Mouse (Mus musculus): ENCODE results near the gene Olfr1329.
"Not testable (repeated sequence)": the region's sequence is repeated elsewhere in the genome, so short reads cannot be mapped to it uniquely, and the experiment has no call there.

The Olfr1329 gene

GRCm38 (mm10) chr4:118917365-118917764 lies at the start of gene Olfr1329:
TSS of gene Olfr1329 (minus strand) at chr4:118917465.
- not testable (repeated sequence) for DNase-seq

DNA sequence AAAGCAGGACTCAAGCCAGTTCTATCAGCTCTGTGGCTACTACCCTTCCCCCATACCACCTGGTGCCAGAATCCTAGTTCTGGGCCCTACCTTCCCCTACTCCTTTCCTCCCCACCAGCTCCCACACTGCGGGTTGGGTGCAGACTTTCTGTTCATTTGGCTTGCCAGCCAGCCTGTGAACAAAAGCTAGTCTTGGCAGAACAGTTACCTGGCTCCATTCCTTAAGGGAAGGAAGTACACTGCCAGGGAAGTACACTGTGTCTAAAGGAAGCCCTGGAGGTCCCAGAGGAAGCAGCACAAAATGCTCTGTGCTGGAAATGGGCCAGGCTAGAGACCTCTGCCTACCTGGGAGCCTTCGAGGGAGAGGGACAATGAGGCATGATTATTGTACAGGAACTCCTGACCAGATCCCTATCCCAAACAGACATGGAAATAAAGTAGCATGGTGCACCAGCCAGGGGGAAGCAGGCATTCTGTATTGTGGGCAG lies 43.9 kb upstream of the Olfr1329 start, which contains the start of gene Lao1:
Gene Lao1 (plus strand): TSS at position 438 of the 488 bp plus-strand sequence.
- peak; percentile 65 to 77 for DNase-seq

- no peak for DNase-seq
Observed at GRCm38 (mm10) chr4:118958812-118959211, 41.5 kb upstream of the Olfr1329 start.

GRCm38 (mm10) chr4:118938512-118938911 lies 21.2 kb upstream of the Olfr1329 start, which contains the start of gene Olfr1328:
TSS of gene Olfr1328 (minus strand) at chr4:118938612.
- no peak for DNase-seq

- not testable (repeated sequence) for DNase-seq
Observed at GRCm38 (mm10) chr4:118931326-118931725, 14.1 kb upstream of the Olfr1329 start.

DNA sequence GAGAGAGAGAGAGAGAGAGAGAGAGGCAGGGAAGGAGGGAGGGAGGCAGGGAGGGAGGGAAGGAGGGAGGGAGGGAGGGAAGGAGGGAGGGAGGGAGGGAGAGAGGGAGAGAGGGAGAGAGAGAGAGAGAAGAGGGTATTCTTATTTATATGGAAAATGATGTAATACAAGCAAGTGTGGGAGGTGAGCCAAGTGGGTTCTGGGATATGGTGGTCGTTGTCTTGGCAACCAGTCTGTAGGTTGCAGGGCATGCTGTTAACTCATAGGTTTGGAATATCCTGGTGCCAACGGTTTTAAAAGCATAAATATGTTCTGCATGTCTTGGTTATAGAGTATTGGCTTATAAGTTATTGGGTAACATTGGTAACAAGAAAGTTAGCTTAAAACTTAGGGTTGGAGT lies 15.3 kb downstream of the Olfr1329 start:
- no peak for DNase-seq

- no peak for DNase-seq
Observed at GRCm38 (mm10) chr4:118888297-118888696, 29.0 kb downstream of the Olfr1329 start, which contains the start of gene Olfr1330. TSS of gene Olfr1330 (plus strand) at chr4:118888597.

DNA sequence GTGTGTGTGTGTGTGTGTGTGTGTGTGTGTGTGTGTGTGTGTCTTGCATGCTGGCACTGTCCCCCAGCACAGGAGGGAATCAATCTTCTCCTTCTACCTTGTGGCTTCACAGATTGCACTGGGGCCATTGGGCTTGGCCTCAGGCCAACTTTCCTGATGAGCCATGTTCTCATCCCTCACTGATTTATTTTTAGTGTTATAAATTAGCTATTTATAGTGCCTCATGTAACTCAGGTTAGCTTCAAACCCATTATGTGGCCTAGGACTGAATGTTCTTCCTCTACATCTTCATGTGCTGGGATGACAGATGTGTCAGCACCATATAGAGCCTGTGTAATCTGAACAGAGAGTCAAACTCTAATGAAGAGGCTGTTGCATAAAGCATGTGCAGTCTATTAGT lies 49.7 kb downstream of the Olfr1329 start:
- peak; percentile 66 to 70 for DNase-seq

All from cerebellum, postnatal 14 days (tissue).